Mouse (Mus musculus) heart, postnatal 36 days (tissue): Measurements from ENCODE around the gene Siglecf. TPM values are rescaled to one million over a fixed set of nuclear protein-coding genes. Genes with fewer than 3 reads are reported as not detected.
A peak's percentile ranks its signal among the peaks of the same experiment; 100 is the strongest.
"Not testable (repeated sequence)": the region's sequence is repeated elsewhere in the genome, so short reads cannot be mapped to it uniquely, and the experiment has no call there.

ENCODE experiments used
- DNase-seq, 2 experiments: peaks; one replicate each; pipeline ENCODE4 v3.0.0; 2021 to 2022
- intact Hi-C: fragments of 180-260 bp; cut with DNase I; formaldehyde crosslinking; loops from one replicate; pipeline ENCODE4 v1.15.1; 2025
- total RNA-seq, 2 experiments: library from RNA; stranded (reverse); gene quantifications; 2 replicates each; pipeline ENCODE4 v1.2.3; 2021

Siglecf gene
- not detected for total RNA-seq

DNA sequence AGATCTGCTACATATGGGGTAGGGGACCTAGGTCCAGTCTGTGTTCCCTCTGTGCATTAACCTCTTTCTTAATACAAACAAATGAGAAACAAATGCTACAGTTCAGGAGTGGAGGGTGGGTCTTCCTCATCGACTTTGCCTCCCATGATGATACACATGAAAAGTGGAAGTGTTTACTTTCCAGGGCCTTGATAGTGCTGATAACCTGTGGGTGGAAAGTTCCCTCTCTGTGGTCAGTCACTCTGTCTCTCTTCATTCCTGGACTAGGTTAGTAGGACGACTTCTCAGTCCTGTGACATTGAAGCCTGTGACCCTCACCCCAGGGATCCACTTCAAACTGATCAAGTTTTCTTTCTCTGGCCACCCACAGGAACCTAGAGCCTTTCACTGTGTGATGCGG lies at the start of gene Siglecf:
Gene Siglecf, plus strand, starts transcription at position 188 of the 400 bp plus-strand sequence.
- intact Hi-C loops, result no loop called here
- no peak for DNase-seq

GRCm38 (mm10) chr7:43305235-43305634 lies 45.9 kb upstream of the Siglecf start:
- intact Hi-C loops, result loop anchor here (2.0 to 5.0 kb wide), 2 partner anchors 20 to 137 kb away; partner anchors contain the start of genes Cldnd2, Etfb and Gm45233
- peak in 1 of 2 experiments; percentile 42 for DNase-seq

DNA sequence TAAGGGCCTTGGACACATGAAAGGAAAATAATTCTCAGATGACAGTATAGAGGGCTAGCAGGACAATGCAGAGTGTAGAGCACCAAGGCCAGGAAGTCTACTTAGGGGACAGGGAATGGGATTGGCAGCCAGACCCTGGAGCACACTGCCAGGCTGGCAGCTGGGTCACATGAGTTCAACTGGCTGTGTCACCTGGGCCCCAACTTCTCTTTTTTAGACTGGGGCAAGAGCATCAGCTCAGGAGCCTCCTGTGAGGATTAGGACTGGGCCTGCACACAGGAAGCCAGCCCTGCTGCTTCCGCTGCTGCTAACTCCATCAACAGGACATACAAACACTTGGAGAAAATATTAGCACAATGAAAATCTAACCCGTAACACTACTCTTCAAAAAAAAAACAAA lies 42.1 kb upstream of the Siglecf start:
- intact Hi-C loops, result loop anchor here (5.0 kb wide), 1 partner anchor 133 kb away; the partner anchor contains the start of genes Cldnd2, Etfb and Gm45233

DNA sequence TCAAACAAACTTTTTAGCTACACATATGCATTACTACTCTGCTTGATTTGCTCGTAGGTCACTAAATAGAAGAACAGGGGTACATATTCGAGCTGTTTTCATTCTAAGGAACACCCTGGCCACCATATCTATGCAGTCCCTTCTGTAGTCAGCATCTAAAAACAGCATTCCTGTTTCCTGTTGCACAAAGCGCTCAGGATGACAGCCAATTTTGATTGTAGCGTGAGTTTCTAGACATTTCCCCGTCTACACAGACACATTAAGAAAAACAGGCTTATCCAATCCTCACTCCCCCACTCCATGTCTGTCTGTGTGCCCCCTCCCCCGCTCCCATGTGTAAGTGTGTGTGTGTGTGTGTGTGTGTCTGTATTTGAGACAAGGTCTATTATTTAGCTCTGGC lies 39.5 kb upstream of the Siglecf start:
- no peak for DNase-seq
- intact Hi-C loops, result loop anchor here (10.0 kb wide), 2 partner anchors 263 to 1153 kb away; partner anchors contain the start of genes Aspdh, Josd2 and Zfp719

More for the DNA sequence above, 42.1 kb upstream of the Siglecf start:
- DNase-seq, result peak; percentile 33 to 39

DNA sequence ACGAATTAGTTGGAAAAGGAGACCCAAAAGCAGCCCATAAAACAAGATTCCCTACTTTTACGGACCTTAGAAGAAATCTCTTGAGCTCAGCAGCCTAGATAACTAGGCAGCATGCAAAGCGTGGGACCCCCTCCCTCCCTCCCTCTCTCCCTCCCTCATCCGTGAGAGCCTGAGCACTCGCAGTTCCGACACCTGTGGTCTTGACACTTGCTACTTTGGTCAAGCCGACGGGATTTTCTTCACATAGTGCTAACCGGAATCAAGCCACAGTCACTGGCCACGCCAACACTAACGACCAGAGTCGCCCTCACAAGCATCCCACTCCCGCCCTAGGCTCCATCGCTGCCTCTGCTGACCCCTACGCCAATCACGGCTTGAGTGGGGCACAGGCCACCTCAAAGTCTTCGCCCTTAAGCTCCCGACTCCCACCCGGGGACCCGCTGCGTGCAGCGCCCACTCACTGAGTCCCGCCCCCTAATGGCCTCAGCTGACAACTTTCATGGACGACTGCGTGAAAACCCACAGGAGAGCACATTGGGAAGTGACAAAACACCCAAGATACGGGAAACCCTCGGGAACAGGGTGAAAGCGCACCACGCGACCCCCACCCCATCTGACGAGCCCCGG lies 38.6 kb upstream of the Siglecf start:
- intact Hi-C loops, result loop anchor here (1.0 to 10.0 kb wide), 3 partner anchors 29 to 1152 kb away; partner anchors contain the start of genes Aspdh, Josd2 and Zfp719
- DNase-seq, result no peak

- intact Hi-C loops, result loop anchor here (1.0 to 10.0 kb wide), 3 partner anchors 30 to 1152 kb away; partner anchors contain the start of genes Aspdh, Josd2 and Zfp719
Measured at GRCm38 (mm10) chr7:43313013-43313428, 38.1 kb upstream of the Siglecf start, which contains the start of gene Zfp715. TSS of gene Zfp715 (minus strand) at chr7:43313294.

DNA sequence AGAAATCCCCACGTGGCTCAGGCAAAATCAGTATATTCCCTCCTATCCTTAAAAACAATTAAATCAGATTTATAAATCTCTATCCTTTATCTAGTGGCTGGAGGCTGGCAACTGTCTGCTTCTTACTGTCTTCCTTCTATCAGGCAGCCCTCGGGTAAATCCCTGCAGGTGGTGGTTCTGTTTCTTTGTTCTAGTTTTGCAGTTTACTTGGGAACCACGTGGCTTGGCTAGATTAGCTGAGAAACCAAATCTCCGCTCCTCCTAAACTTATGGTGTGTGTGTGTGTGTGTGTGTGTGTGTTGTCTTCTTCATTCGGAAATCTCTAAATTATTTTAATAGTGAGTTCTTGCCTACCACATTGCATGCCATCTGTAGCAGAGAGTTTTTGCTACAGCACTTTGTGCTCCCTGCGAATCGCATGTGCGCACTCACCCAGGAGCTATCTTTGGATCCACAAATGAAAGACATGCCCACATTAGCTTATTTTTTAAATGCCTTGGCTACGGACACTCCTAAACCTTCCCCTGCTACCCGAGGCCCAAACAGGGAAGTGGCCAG lies 24.8 kb upstream of the Siglecf start:
- intact Hi-C loops, result no loop called here
- no peak for DNase-seq

More at GRCm38 (mm10) chr7:43313013-43313428, 38.1 kb upstream of the Siglecf start, which contains the start of gene Zfp715:
- peak; percentile 87 to 91 for DNase-seq

DNA sequence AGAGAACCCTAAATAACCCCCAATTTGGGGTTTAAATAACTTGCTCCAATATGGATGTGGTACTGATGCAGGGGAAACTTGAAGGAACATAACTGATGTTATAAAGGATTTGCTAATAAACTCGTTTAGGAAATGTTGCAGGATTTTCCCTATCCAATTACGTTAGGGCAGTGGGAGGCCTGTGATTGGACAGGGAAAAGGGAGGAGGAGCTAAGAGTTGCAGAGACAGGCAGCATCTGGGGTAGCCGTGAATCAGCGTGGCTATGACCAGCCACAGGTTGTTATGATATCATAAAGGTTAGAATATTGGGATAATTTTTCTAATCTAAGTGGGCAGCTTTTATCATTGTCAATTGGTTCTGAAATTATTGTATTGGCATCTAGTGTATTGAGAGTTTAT lies 23.0 kb upstream of the Siglecf start:
- intact Hi-C loops, result no loop called here
- no peak for DNase-seq

DNA sequence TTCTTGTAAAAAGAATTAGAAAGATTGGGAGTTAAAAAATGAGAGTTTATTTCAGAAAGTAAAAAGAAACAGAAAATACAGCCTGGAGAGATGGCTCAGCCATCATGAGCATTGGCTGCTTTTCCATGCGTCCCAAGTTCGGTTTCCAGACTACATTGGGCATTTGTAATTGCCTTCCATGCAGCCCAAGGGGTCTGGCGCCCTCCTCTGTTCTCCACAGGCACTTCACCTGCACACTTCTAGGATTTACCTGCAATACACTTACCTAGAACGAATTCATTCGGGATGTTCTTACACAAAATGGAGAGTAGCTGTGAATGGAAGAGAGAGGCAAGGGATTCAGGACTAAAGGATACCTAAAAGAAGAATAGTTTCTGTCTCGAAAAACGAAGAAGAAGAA lies 17.9 kb upstream of the Siglecf start:
- peak; percentile 44 to 57 for DNase-seq

GRCm38 (mm10) chr7:43333899-43334298 lies 17.2 kb upstream of the Siglecf start:
- DNase-seq, result no peak
- intact Hi-C loops, result loop anchor here (1.0 kb wide), 1 partner anchor 51 kb away; no protein-coding TSS in a partner anchor

More for the DNA sequence above, 17.9 kb upstream of the Siglecf start:
- intact Hi-C loops, result loop anchor here (1.0 kb wide), 1 partner anchor 50 kb away; no protein-coding TSS in a partner anchor

DNA sequence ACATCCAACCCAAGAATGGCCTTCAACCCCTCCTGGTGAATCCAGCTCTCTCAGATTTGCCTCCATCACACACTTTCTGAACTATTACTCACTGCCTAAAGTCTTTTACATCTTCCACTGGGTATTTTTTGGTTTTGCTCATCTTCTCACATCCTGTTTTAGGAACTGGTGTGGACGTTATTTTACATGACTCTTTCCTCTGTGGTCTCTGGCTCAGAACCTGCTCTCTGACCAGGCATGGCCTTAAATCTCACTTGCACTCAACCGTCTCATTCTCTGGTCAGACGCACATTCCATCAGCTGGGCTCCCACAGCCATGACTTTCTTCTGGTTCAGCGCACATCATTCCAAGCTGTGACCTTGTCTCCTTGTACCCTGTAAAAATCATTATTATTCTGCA lies 10.4 kb upstream of the Siglecf start:
- no peak for DNase-seq
- intact Hi-C loops, result no loop called here

- DNase-seq, result no peak
- intact Hi-C loops, result no loop called here
Measured at GRCm38 (mm10) chr7:43343191-43343590, 8.0 kb upstream of the Siglecf start.

GRCm38 (mm10) chr7:43344020-43344419 lies 7.1 kb upstream of the Siglecf start:
- intact Hi-C loops, result no loop called here
- no peak for DNase-seq

GRCm38 (mm10) chr7:43344491-43344890 lies 6.7 kb upstream of the Siglecf start:
- no peak for DNase-seq
- intact Hi-C loops, result no loop called here

GRCm38 (mm10) chr7:43346148-43346547 lies 5.0 kb upstream of the Siglecf start:
- no peak for DNase-seq
- intact Hi-C loops, result no loop called here

DNA sequence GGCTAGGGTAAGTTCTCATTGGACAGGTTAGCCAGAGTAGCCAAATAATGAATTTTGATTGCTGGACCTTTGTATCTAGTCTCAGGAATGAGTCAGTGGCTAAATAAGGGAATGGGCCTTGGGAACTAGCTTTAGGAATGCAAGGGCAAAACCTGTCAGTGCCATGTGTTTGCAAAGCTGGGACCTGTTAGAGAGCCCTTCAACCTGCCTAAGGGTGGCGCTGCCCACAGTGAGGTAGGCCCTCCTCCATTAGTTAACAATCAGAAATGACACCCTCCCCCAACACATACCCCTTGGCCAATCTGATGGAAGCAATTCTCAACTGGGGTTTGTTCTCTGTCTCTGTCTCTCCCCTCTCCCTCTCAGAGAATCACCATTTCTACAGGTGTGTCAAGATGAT lies 4.6 kb upstream of the Siglecf start:
- DNase-seq, result no peak
- intact Hi-C loops, result no loop called here

DNA sequence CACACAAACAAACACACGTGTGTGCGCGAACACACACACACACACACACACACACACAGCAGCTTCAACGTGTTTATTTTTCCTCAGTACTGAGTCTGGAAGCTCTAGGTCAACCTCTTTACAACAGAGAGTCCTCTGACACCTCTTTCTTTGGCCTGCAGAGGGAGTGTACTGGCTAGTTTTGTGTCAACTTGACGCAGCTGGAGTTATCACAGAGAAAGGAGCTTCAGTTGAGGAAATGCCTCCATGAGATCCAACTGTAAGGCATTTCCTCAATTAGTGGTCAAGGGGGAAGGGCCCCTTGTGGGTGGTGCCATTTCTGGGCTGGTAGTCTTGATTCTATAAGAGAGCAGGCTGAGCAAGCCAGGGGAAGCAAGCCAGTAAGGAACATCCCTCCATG lies 1.5 kb upstream of the Siglecf start:
- intact Hi-C loops, DNase-seq: not testable (repeated sequence)

GRCm38 (mm10) chr7:43353118-43353517 lies 2.0 kb downstream of the Siglecf start:
- no peak for DNase-seq
- intact Hi-C loops, result no loop called here

GRCm38 (mm10) chr7:43353758-43354157 lies 2.6 kb downstream of the Siglecf start:
- intact Hi-C loops, result no loop called here
- no peak for DNase-seq

DNA sequence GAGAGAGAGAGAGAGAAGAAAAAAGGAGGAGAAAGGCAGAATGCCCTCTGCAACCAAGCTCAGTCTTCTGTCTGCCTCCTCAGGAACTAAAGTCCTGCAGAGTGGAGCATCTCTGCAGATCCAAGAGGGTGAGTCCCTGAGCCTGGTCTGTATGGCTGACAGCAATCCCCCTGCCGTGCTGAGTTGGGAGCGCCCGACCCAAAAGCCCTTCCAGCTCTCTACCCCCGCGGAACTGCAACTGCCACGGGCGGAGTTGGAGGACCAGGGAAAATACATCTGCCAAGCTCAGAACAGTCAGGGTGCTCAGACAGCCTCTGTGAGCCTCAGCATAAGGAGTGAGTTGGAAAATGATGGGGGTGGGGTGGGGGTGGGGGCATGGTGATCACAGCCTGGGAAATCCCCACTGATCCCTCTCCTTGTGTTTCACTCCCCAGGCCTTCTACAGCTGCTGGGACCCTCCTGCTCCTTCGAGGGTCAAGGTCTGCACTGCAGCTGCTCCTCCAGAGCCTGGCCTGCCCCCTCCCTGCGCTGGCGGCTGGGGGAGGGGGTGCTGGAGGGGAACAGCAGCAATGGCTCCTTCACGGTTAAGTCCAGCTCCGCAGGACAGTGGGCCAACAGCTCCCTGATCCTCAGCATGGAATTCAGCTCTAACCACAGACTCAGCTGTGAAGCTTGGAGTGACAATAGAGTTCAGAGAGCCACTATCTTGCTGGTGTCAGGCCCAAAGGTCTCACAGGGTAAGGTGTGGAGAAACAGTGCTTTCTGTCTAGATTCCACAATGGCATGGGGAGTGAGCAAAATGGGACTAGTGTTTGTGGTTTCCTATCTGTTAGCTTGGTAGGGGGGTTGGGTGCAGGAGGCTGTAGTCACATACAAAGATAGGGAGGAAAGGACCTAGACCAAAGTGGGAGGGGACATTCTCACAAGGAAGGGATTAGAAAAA lies 4.0 kb downstream of the Siglecf start:
- intact Hi-C loops, result no loop called here
- no peak for DNase-seq

DNA sequence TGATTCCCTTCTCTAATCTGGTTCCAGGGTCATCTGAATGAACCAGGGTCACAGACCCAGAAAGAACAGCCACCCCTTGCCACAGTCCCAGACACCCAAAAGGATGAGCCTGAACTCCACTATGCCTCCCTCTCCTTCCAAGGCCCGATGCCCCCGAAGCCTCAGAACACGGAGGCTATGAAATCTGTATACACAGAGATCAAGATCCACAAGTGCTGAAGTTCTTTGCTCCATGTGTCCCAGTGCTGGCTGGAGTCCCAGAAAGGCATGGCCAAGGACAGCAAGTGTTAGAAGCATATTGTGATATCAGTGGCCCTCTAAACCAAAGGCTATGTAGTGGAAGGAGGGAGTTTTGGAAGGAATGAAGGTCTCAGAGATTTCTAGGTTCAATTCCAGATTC lies 7.4 kb downstream of the Siglecf start:
- no peak for DNase-seq
- intact Hi-C loops, result no loop called here
